Mouse (Mus musculus) CH12.LX (cell line): Measurements from ENCODE around the gene Ubl3. TPM values are rescaled to one million over a fixed set of nuclear protein-coding genes. Genes with fewer than 3 reads are reported as not detected.

ENCODE experiments used
- DNase-seq: peaks from one replicate; pipeline ENCODE4 v3.0.0-alpha.2; 2013; ENCODE audit errors: extremely low read depth
- H3K27ac ChIP-seq: 2 replicates; pipeline ENCODE4 v1.5.1; 2012; ENCODE audit warnings: low read depth, mild to moderate bottlenecking, control low read depth, moderate library complexity; ENCODE audit not compliant: insufficient read depth
- H3K27me3 ChIP-seq: replicated peaks from 2 replicates; pipeline ENCODE3; 2012; ENCODE audit warnings: inconsistent platforms
- H3K36me3 ChIP-seq, 2 experiments: replicated peaks in 1 of 2; 2 replicates each; pipeline versions ENCODE3 to v1.6.1; 2012; ENCODE audit warnings: inconsistent platforms in 1 of 2, low read length in 1 of 2, mild to moderate bottlenecking in 1 of 2, mixed read lengths in 1 of 2, moderate library complexity in 1 of 2; ENCODE audit not compliant: control insufficient read depth in 1 of 2, insufficient read depth in 1 of 2
- H3K4me1 ChIP-seq, 2 experiments: 2 replicates each; pipeline ENCODE4 v1.6.1; 2012; ENCODE audit warnings: inconsistent platforms in 1 of 2, moderate library complexity in 1 of 2; ENCODE audit not compliant: insufficient read depth in 2 of 2, control insufficient read depth in 1 of 2
- H3K4me2 ChIP-seq: 2 replicates; pipeline ENCODE4 v1.6.1; 2012; ENCODE audit warnings: low read depth, mild to moderate bottlenecking, control low read depth; ENCODE audit not compliant: poor library complexity, insufficient read depth, severe bottlenecking
- H3K4me3 ChIP-seq, 3 experiments: fragments of 150-350 bp in 1 of 3; sonication (generic) in 1 of 3; replicated peaks in 1 of 3; 2 replicates each; pipeline versions ENCODE3 to v1.5.1; 2011 to 2012; ENCODE audit warnings: low read depth in 2 of 3, low read length in 2 of 3, mild to moderate bottlenecking in 2 of 3, moderate library complexity in 2 of 3, control low read depth in 1 of 3, improper control_type of control experiment in 1 of 3, inconsistent platforms in 1 of 3, mixed read lengths in 1 of 3; ENCODE audit not compliant: poor library complexity in 1 of 3
- H3K79me2 ChIP-seq: replicated peaks from 2 replicates; pipeline ENCODE4 v1.6.1; 2012; ENCODE audit warnings: mild to moderate bottlenecking, moderate library complexity; ENCODE audit not compliant: control insufficient read depth, poor library complexity, insufficient read depth, severe bottlenecking; ENCODE audit errors: extremely low read depth
- H3K9ac ChIP-seq: 2 replicates; pipeline ENCODE4 v1.6.1; 2012; ENCODE audit warnings: low read depth, mild to moderate bottlenecking, control low read depth, moderate library complexity; ENCODE audit not compliant: insufficient read depth
- H3K9me3 ChIP-seq: replicated peaks from 2 replicates; pipeline ENCODE3; 2012; ENCODE audit warnings: low read length, inconsistent platforms, mixed read lengths
- BHLHE40 ChIP-seq: IDR thresholded peaks from 2 replicates; pipeline ENCODE4 v1.6.1; 2011; ENCODE audit warnings: mild to moderate bottlenecking, low read depth, low read length, improper control_type of control experiment
- CHD1 ChIP-seq: IDR thresholded peaks from 2 replicates; pipeline ENCODE4 v1.6.1; 2012; ENCODE audit warnings: low read depth, low read length, improper control_type of control experiment, inconsistent platforms
- CHD2 ChIP-seq: IDR thresholded peaks from 2 replicates; pipeline ENCODE4 v1.6.1; 2011; ENCODE audit warnings: low read length, improper control_type of control experiment
- E2F4 ChIP-seq: IDR thresholded peaks from 2 replicates; pipeline ENCODE4 v1.6.1; 2011; ENCODE audit warnings: low read depth, low read length, improper control_type of control experiment; ENCODE audit not compliant: insufficient replicate concordance
- ELF1 ChIP-seq: IDR thresholded peaks from 2 replicates; pipeline ENCODE4 v1.6.1; 2014; ENCODE audit warnings: low read depth, mild to moderate bottlenecking, inconsistent platforms, low read length, improper control_type of control experiment
- JUN ChIP-seq: IDR thresholded peaks from 2 replicates; pipeline ENCODE4 v1.6.1; 2011; ENCODE audit warnings: low read depth, mild to moderate bottlenecking, low read length, improper control_type of control experiment, moderate library complexity; ENCODE audit not compliant: insufficient read depth
- JUND ChIP-seq: conservative IDR thresholded peaks from 2 replicates; pipeline ENCODE4 v1.6.1; 2011; ENCODE audit warnings: low read depth, low read length, improper control_type of control experiment
- KAT2A ChIP-seq: IDR thresholded peaks from 2 replicates; pipeline ENCODE4 v1.6.1; 2012; ENCODE audit warnings: low read length, improper control_type of control experiment, inconsistent platforms; ENCODE audit not compliant: insufficient replicate concordance
- MEF2A ChIP-seq: IDR thresholded peaks from 2 replicates; pipeline ENCODE4 v1.6.1; 2014; ENCODE audit warnings: low read depth, mild to moderate bottlenecking, inconsistent platforms, low read length, improper control_type of control experiment, borderline replicate concordance
- RAD21 ChIP-seq: IDR thresholded peaks from 2 replicates; pipeline ENCODE4 v1.6.1; 2011; ENCODE audit warnings: low read depth, mild to moderate bottlenecking, low read length, improper control_type of control experiment, moderate library complexity
- RCOR1 ChIP-seq: conservative IDR thresholded peaks from 2 replicates; pipeline ENCODE4 v1.6.1; 2012; ENCODE audit warnings: low read depth, mild to moderate bottlenecking, inconsistent platforms, low read length, improper control_type of control experiment
- SIN3A ChIP-seq: IDR thresholded peaks from 2 replicates; pipeline ENCODE4 v1.6.1; 2012; ENCODE audit warnings: low read length, improper control_type of control experiment, inconsistent platforms
- SMC3 ChIP-seq: IDR thresholded peaks from 2 replicates; pipeline ENCODE4 v1.6.1; 2011; ENCODE audit warnings: low read depth, low read length, improper control_type of control experiment
- TBP ChIP-seq: conservative IDR thresholded peaks from 2 replicates; pipeline ENCODE4 v1.6.1; 2011; ENCODE audit warnings: low read depth, low read length, improper control_type of control experiment
- UBTF ChIP-seq: IDR thresholded peaks from 2 replicates; pipeline ENCODE4 v1.6.1; 2012; ENCODE audit warnings: low read depth, mild to moderate bottlenecking, inconsistent platforms, low read length, improper control_type of control experiment, moderate library complexity
- USF1 ChIP-seq: IDR thresholded peaks from 2 replicates; pipeline ENCODE4 v1.6.1; 2014; ENCODE audit warnings: low read depth, mild to moderate bottlenecking, inconsistent platforms, low read length, improper control_type of control experiment
- ZKSCAN1 ChIP-seq: IDR thresholded peaks from 2 replicates; pipeline ENCODE4 v1.6.1; 2012; ENCODE audit warnings: low read depth, inconsistent platforms, low read length, improper control_type of control experiment, borderline replicate concordance
- ZMIZ1 ChIP-seq: IDR thresholded peaks from 2 replicates; pipeline ENCODE4 v1.6.1; 2012; ENCODE audit warnings: low read depth, mild to moderate bottlenecking, inconsistent platforms, low read length, improper control_type of control experiment
- dilution Hi-C: fragments of 300-500 bp; cut with MboI; formaldehyde crosslinking; loops from 2 replicates; pipeline ENCODE4 v1.14.3; 2020; ENCODE audit warnings: low sequenced_read_pairs; ENCODE audit not compliant: extremely low pct_unique_long_range_greater_than_20kb, extremely low pct_ligation_motif_present
- in situ Hi-C: fragments of 300-500 bp; cut with MboI; formaldehyde crosslinking; loops from 3 replicates; pipeline ENCODE4 v1.14.3; 2019; ENCODE audit warnings: low sequenced_read_pairs, low pct_ligation_motif_present, low pct_unique_long_range_greater_than_20kb, mixed read lengths
- polyA plus RNA-seq: library from polyadenylated mRNA; unstranded; fragments of >175 nt; gene quantifications from 2 replicates; pipeline ENCODE4 v1.2.1, GENCODE M21; 2012; ENCODE audit warnings: low read depth; ENCODE audit not compliant: insufficient read length
- total RNA-seq, 2 experiments: library from RNA; depleted of rRNA; stranded (reverse); fragments of 300-350 nt in 1 of 2; fragments of >200 nt in 1 of 2; gene quantifications; 2 replicates each; pipeline ENCODE4 v1.2.3; 2012 to 2014

The Ubl3 gene
- total and polyA plus RNA-seq, 3 experiments: 46.9 to 83.3 (median 81.8) TPM

DNA sequence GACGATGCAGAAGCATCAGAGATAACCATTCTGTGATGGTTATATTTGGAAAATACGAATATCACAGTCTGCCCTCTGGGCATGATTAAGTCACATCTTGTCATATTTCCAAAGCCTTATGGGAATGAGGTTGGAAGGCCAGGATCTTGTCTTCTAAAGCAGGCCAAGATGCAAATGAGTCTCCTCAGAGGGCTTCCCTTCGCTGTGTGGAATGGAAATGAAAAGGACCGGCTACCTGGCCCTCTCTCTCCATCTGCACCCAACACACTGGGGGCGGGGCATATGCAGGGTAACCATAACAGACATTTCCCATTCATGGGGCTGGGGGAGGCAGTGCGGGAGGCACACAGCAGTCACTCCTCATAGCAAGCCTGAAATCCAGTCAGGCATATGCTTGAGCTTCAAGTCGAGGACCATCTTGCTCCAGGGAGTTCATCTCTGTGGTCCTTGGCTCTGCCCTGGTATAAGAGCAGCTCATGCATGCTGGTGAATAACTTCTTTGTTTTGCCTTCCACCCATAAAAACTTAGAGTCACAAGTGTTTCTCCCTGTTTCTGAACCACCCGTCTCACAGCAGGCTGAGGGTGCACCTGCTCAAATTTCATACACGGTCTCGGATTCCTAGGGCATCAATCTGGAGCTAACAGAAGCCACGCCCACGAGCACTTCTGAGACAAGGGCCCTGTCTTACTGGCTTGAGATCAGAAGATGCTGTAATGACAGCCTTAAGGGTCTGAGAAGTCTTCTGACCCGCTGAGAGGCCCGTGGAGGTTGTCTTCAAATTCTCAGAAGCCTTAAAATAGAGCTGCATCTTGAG lies 83.8 kb downstream of the Ubl3 start:
- H3K36me3 ChIP-seq: no peaks in the 10 kb centered on the region
- no peak for DNase-seq
- TF ChIP-seq TBP: no peak
- TF ChIP-seq, all 38 proteins: peak for 0
- H3K4me1 ChIP-seq: 0 out of 4 replicates have a peak, but pooled peaks cover 0 to 5% of the 10 kb centered on the region in 2 experiments
- in situ Hi-C loops (no loop called here), dilution Hi-C loops (no loop called here)
- no peak overlapping the region for H3K9ac ChIP-seq
- no peaks in the 10 kb centered on the region for H3K79me2 ChIP-seq
- H3K27ac ChIP-seq: no peak overlapping the region
- H3K4me2 ChIP-seq: no peak overlapping the region
- no peaks in the 10 kb centered on the region for H3K27me3 ChIP-seq
- no peak overlapping the region for H3K4me3 ChIP-seq
- peaks cover 3% of the 10 kb centered on the region for H3K9me3 ChIP-seq

DNA sequence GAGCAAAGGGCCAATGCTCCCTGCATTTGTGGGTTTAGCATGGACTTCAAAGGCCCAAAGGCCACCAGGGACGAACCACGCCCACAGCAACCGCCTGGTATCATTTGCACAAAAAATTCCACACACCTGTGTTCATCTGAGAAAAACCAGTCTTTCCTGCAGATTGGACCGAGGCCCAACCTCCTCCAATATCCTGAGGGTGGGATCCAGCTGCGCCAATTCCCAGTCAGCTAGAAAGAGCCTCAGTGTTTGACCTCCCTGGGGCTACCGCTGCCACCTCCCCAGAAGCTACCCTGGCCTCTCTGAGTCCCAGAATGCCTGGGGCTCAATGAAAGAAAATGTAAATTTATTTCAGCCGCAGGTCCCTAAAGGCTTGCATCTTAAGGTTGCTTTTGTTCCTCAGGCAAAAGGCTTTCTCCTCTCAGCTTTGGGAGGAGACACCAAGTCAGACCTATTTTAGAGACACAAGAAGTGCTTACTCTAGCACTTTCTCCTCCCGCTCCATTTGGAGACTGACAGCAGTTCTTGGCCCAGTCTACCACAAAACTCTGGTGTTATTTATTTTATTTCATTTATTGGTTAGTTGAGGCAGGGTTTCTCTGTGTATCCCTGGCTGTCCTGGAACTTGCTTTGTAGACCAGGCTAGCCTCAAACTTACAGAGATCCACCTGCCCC lies 85.5 kb downstream of the Ubl3 start:
- no peaks in the 10 kb centered on the region for H3K79me2 ChIP-seq
- no peak for DNase-seq
- no peak overlapping the region for H3K4me2 ChIP-seq
- TF ChIP-seq ZMIZ1 (no peak), MEF2A (no peak), ELF1 (no peak), USF1 (no peak), SIN3A (no peak), ZKSCAN1 (no peak), KAT2A (no peak), TBP (no peak), RCOR1 (no peak), SMC3 (no peak), RAD21 (no peak), JUND (no peak), UBTF (no peak), CHD2 (no peak), JUN (no peak), E2F4 (no peak), BHLHE40 (no peak), CHD1 (no peak)
- 0 out of 4 replicates have a peak, but pooled peaks cover 0 to 5% of the 10 kb centered on the region in 2 experiments for H3K4me1 ChIP-seq
- dilution Hi-C loops: no loop called here
- in situ Hi-C loops: no loop called here
- no peak overlapping the region for H3K27ac ChIP-seq
- H3K36me3 ChIP-seq: no peaks in the 10 kb centered on the region
- no peak overlapping the region for H3K4me3 ChIP-seq
- no peaks in the 10 kb centered on the region for H3K27me3 ChIP-seq
- no peaks in the 10 kb centered on the region for H3K9me3 ChIP-seq
- no peak overlapping the region for H3K9ac ChIP-seq
